Mouse (Mus musculus) erythroblast, embryonic 14.5 days (primary cell): ENCODE results near the gene Ctsf. TPM values are rescaled to one million over a fixed set of nuclear protein-coding genes. Genes with fewer than 3 reads are reported as not detected.

Experiments
- H3K27me3 ChIP-seq: 2 replicates; pipeline ENCODE4 v1.6.1; 2012; ENCODE audit warnings: inconsistent platforms; ENCODE audit not compliant: control insufficient read depth
- H3K36me3 ChIP-seq: 2 replicates; pipeline ENCODE4 v1.6.1; 2012; ENCODE audit warnings: mild to moderate bottlenecking, inconsistent platforms; ENCODE audit not compliant: control insufficient read depth
- H3K4me1 ChIP-seq: 2 replicates; pipeline ENCODE4 v1.6.1; 2012; ENCODE audit warnings: inconsistent platforms; ENCODE audit not compliant: control insufficient read depth
- H3K4me3 ChIP-seq: replicated peaks from 2 replicates; pipeline ENCODE3; 2012; ENCODE audit warnings: moderate library complexity, mild to moderate bottlenecking, inconsistent platforms
- H3K9me3 ChIP-seq: 2 replicates; pipeline ENCODE4 v1.6.1; 2012; ENCODE audit warnings: low read length, inconsistent platforms, mixed read lengths; ENCODE audit not compliant: control insufficient read depth
- GATA1 ChIP-seq: IDR thresholded peaks from 2 replicates; pipeline ENCODE4 v1.6.1; 2012; ENCODE audit warnings: low read length, inconsistent platforms, mixed read lengths
- TAL1 ChIP-seq: IDR thresholded peaks from 3 replicates; pipeline ENCODE4 v1.6.1; 2012; ENCODE audit warnings: low read length, inconsistent platforms, mixed read lengths
- polyA plus RNA-seq: library from polyadenylated mRNA; stranded (reverse); fragments of >175 nt; gene quantifications from 2 replicates; pipeline ENCODE4 v1.2.3, GENCODE M21; 2012

Gene Ctsf
- polyA plus RNA-seq, 1 experiment, result 15.6 TPM

GRCm38 (mm10) chr19:4876241-4876640 is 21.3 kb downstream of the Ctsf start:
- H3K9me3 ChIP-seq, result no peaks in the 10 kb centered on the region
- peaks cover 16% of the 10 kb centered on the region for H3K36me3 ChIP-seq
- no peak for TF ChIP-seq GATA1
- TF ChIP-seq TAL1, result no peak
- H3K4me1 ChIP-seq, result peaks cover 44% of the 10 kb centered on the region
- peaks cover 41% of the 10 kb centered on the region for H3K27me3 ChIP-seq
- H3K4me3 ChIP-seq, result no peak overlapping the region

- Histone ChIP-seq H3K9me3 (no peaks in the 10 kb centered on the region), H3K27me3 (peaks cover 37% of the 10 kb centered on the region), H3K36me3 (peaks cover 21% of the 10 kb centered on the region), H3K4me1 (peaks cover 49% of the 10 kb centered on the region), H3K4me3 (no peak overlapping the region)
- TF ChIP-seq TAL1 (no peak), GATA1 (no peak)
These were observed 21.8 kb downstream of the Ctsf start for GRCm38 (mm10) chr19:4876755-4877154.

- Histone ChIP-seq H3K9me3 (no peaks in the 10 kb centered on the region), H3K36me3 (peaks cover 32% of the 10 kb centered on the region), H3K4me1 (peaks cover 59% of the 10 kb centered on the region), H3K27me3 (peaks cover 33% of the 10 kb centered on the region), H3K4me3 (peak within 1 kb of the TSS; percentile 79)
- TF ChIP-seq TAL1 (no peak), GATA1 (no peak)
These were observed 22.9 kb downstream of the Ctsf start, which contains the start of gene Actn3 for GRCm38 (mm10) chr19:4877785-4878184. Gene Actn3 (minus strand): TSS chr19:4877909.

GRCm38 (mm10) chr19:4878405-4879323 is 23.7 kb downstream of the Ctsf start, which contains the start of gene Zdhhc24:
Gene Zdhhc24 (plus strand): TSS chr19:4878668.
- H3K9me3 ChIP-seq, result no peaks in the 10 kb centered on the region
- peak within 1 kb of the TSS; percentile 79 for H3K4me3 ChIP-seq
- H3K4me1 ChIP-seq, result peaks cover 68% of the 10 kb centered on the region
- H3K36me3 ChIP-seq, result peaks cover 40% of the 10 kb centered on the region
- peaks cover 27% of the 10 kb centered on the region for H3K27me3 ChIP-seq
- no peak for TF ChIP-seq TAL1
- TF ChIP-seq GATA1, result peak; percentile 94

DNA sequence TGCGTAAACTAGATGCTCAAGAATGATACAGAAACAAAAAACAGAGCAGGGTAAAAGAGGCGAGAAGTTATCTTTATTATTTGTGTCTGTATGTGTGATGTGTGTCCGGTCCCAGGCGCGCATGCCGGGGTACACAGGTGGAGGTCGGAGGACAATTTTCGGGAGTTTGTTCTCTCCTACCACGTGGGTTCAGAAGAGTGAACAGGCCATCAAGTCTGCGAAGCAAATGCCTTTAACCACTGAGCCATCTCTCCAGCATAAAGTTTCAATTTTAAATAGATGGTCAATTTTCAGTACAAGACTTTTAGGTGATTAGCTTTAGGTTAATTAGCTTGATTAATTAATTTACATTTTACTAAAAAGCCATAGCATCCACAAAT is 24.4 kb downstream of the Ctsf start:
- no peak for TF ChIP-seq TAL1
- no peak for TF ChIP-seq GATA1

GRCm38 (mm10) chr19:4883961-4884360 is 29.0 kb downstream of the Ctsf start:
- H3K27me3 ChIP-seq, result no peaks in the 10 kb centered on the region
- H3K9me3 ChIP-seq, result no peaks in the 10 kb centered on the region
- H3K4me3 ChIP-seq, result peak overlapping the region; percentile 8
- peaks cover 67% of the 10 kb centered on the region for H3K36me3 ChIP-seq
- peak; percentile 57; the same call in 2 of the 3 replicates for TF ChIP-seq TAL1
- TF ChIP-seq GATA1, result no peak
- peaks cover 63% of the 10 kb centered on the region for H3K4me1 ChIP-seq

More for the DNA sequence above, 24.4 kb downstream of the Ctsf start:
- Histone ChIP-seq H3K9me3 (no peaks in the 10 kb centered on the region), H3K4me1 (peaks cover 75% of the 10 kb centered on the region), H3K36me3 (peaks cover 47% of the 10 kb centered on the region), H3K27me3 (peaks cover 23% of the 10 kb centered on the region), H3K4me3 (peak overlapping the region; percentile 79)

DNA sequence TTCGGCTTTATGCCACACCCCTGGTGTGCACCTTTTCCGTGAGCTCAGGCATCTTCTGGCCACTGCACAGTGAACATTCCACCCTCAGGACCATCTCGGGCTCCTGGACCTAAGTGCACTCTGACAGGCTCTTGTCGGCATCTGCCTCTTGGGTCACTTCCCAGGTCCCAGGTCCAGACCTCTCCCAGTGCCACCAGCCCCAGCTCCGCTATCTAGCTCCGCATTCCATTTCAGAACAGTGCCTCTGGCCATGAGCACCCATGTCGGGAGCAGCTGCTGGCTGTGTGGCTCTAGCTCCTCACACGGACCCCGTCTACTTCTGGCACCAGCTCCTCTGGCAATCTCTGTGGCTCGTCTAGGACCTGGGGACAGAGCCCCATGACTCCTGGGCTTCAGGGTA is 34.9 kb downstream of the Ctsf start:
- TF ChIP-seq GATA1 (no peak), TAL1 (no peak)

GRCm38 (mm10) chr19:4891798-4892197 is 36.9 kb downstream of the Ctsf start:
- Histone ChIP-seq H3K9me3 (no peaks in the 10 kb centered on the region), H3K36me3 (peaks cover 40% of the 10 kb centered on the region), H3K4me1 (peaks cover 54% of the 10 kb centered on the region), H3K27me3 (no peaks in the 10 kb centered on the region), H3K4me3 (peak overlapping the region; percentile 17)
- peak; percentile 71 for TF ChIP-seq GATA1
- peak; percentile 81 for TF ChIP-seq TAL1

More for the DNA sequence above, 34.9 kb downstream of the Ctsf start:
- H3K4me3 ChIP-seq, result no peak overlapping the region
- H3K4me1 ChIP-seq, result peaks cover 55% of the 10 kb centered on the region
- H3K36me3 ChIP-seq, result peaks cover 50% of the 10 kb centered on the region
- H3K9me3 ChIP-seq, result no peaks in the 10 kb centered on the region
- no peaks in the 10 kb centered on the region for H3K27me3 ChIP-seq

- Histone ChIP-seq H3K27me3 (no peaks in the 10 kb centered on the region), H3K4me1 (peaks cover 33% of the 10 kb centered on the region), H3K36me3 (peaks cover 22% of the 10 kb centered on the region), H3K4me3 (no peak overlapping the region), H3K9me3 (no peaks in the 10 kb centered on the region)
- TF ChIP-seq TAL1, result no peak
These were observed 42.0 kb downstream of the Ctsf start for GRCm38 (mm10) chr19:4896780-4897520.
